Mouse (Mus musculus) urinary bladder, adult 18-20 months (tissue): ENCODE measurements around the gene Cd101.

ENCODE experiments used
- DNase-seq, 2 experiments: peaks; one replicate each; pipeline ENCODE4 v3.0.0; 2022; ENCODE audit warnings: low spot score in 2 of 2, mixed read lengths in 2 of 2

Cd101 gene

DNA sequence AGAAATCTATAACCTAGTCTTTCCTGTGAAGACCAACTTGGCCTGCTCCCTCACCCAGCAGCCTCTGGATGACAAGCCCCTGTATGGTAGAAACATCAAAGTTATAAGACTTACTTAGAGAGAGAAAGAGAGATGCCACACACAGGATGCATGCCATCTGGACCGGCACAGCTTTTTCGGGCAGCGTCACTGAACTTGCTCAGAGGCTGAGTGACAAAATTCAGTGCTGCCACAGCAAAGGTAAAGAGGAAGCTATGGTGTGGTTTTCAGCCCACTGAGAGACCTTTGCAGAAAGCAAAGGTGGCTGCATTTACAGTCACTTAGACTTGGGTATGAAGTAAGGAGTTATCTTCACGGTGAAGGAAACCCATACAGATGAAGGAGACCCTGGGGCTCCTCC, at the start of gene Cd101:
Gene Cd101, minus strand, starts transcription at position 218 of the 400 bp plus-strand sequence.
- DNase-seq: no peak

- DNase-seq: no peak
Measured at GRCm38 (mm10) chr3:101078344-101078743, 49.0 kb upstream of the Cd101 start.

GRCm38 (mm10) chr3:101077710-101078100, 48.3 kb upstream of the Cd101 start:
- DNase-seq: no peak

GRCm38 (mm10) chr3:101076966-101077709, 47.8 kb upstream of the Cd101 start:
- DNase-seq: no peak

GRCm38 (mm10) chr3:101075866-101076265, 46.5 kb upstream of the Cd101 start:
- DNase-seq: no peak

- no peak for DNase-seq
Measured at GRCm38 (mm10) chr3:101073384-101073783, 44.0 kb upstream of the Cd101 start.

DNA sequence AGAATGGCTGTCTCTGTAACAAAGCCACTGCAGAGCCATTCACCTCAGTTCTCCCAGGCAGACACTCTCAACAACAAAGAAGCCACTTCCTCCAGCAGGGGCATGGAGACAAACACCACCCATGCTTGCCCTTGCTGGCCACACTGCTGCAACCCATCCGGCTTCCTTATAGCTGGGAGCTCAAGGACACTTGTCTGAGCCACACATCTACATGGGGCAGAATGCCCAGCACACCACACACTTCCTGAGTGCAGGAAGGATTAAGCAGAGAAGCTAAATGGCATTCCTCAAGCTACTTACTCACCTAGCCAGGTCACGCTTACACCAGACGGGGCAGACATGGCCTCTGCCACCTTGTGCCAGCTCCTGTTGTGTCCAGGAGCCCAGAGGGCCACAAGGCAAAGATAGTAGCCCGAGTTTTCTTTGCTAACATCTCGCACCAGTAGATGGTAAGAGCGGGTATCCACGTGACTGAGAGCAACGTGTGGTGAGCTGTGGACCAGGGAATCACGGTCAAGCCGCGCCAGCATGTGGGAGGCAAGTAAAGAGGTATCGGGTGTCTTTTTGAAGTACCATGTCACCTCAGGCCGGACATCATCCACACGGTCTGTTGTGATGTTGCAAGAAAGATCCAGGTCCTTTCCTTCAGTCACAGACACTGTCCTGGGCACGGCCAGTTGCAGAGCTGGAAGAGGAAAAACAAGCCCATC, 43.3 kb upstream of the Cd101 start:
- no peak for DNase-seq

- no peak for DNase-seq
Measured at GRCm38 (mm10) chr3:101071576-101071975, 42.2 kb upstream of the Cd101 start.

GRCm38 (mm10) chr3:101070796-101071235, 41.5 kb upstream of the Cd101 start:
- DNase-seq: no peak

DNA sequence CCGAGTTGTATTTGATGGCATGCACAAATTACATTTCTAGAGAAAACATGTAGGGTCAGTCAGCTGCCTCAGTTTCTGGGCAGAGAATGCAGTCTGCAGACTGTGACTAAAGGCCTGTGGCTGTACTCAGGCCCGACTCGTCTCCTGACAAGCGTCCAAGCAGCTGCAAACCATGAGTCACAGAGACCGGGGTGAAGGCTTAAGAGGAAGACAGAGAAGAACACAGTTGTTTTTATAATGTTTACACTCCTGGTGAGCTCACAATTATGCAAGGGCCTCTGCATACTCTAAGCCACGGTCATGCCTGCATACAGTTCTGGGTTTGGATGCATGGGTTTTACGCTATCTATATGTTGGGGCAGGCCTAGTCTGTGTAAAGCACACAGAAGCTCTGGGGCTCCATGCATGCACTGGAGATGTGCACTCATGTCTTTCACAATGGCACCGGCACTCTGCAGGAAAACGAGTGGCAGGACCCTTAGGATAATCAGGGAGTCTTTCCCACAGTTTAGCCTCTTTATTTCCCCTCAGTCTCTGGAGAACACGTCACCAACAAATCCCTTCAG, 41.0 kb upstream of the Cd101 start:
- DNase-seq: peak; percentile 31 to 81

- no peak for DNase-seq
Measured at GRCm38 (mm10) chr3:101068701-101069100, 39.3 kb upstream of the Cd101 start.

DNA sequence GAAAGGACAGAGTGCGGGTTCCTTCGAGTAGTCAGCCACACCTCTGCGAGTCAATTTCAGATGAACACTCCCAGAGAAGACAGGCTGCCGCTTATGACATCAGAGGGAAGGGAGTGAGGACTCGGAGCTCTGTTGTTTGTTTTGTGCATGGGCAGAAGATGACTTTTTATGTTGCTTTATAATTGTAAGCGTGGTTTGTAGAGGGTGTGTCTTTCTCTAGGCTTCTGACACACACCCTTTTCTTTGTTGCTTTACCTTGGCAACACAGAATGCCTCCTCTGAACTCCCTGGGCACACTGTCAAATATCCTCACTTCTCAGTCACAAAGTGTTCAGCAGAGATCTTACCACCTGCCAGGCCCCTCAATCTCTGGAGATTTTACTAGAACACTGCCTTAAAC, 36.8 kb upstream of the Cd101 start:
- no peak for DNase-seq

DNA sequence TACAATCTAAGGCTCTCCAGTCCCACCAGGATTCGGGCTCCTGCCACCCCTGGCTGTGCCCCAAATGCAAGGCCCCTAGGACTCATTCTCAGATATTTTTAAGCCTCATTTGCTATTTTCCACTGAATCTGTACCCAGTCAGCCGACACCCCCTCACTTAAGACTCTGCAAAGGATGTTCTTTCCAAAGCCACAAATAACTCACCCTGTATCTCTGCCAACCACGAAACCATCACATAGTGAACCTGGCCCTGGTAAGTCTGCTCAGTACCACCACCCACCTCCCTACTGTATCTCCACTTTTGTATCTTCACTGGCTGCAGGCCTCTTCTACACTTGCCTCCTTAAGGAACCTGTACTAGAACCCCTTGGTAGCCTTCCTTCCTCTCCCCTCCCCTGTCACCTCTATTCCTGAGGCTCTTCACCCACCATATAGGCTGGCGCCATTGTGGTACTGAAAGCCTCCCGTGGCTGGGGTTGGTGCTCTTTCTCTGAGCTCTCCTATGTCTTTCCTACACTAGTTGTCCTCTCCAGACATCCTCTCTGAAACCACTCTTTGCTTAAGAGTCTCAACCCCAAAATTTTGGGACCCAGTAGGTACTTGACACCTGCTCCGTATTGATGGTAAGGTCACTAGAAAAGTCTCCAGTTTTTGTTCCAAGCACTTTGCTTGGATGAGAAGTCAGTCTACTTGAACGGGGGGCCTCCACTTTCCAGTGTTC, 32.7 kb upstream of the Cd101 start:
- DNase-seq: no peak

DNA sequence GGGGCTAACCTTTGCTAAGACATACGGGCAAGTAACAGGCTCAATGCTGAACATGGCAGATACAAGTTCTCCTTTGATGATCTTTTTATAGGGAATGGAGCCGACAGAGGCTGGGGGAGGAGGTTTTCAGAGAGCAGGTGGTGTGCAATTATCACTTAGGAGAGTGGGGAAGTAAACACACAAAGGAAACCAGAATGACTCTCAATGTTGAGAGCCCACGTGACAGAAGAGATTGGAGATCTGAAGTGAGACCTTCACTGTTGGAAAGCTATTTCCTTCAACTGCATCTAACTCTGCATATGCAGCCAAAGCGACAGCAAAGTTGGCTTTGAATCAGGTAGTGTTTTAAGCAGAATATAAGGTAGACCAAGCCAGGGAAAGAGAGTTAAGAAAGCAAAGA, 29.9 kb upstream of the Cd101 start:
- no peak for DNase-seq

GRCm38 (mm10) chr3:101058203-101058602, 28.8 kb upstream of the Cd101 start:
- DNase-seq: no peak

- DNase-seq: no peak
Measured at GRCm38 (mm10) chr3:101055216-101055615, 25.9 kb upstream of the Cd101 start.

DNA sequence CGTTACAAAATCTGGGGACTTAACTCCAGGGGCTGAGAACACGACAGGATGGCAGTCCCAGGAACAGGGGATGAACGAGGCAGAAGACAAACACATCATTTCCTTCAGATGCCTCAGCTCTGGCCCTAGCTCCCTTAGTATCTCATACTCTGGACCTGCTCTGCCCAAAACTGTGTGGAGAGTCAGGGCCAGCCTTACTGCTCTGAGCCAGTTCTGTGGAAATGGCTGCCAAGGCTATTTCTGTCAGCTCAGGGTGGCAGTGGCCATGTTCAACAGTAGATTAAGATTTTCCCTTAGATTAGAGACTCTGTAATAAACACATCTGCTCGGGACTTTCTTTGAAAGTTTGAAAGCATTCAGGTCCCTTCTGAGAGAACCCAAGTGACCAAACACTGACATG, 22.2 kb upstream of the Cd101 start:
- no peak for DNase-seq

DNA sequence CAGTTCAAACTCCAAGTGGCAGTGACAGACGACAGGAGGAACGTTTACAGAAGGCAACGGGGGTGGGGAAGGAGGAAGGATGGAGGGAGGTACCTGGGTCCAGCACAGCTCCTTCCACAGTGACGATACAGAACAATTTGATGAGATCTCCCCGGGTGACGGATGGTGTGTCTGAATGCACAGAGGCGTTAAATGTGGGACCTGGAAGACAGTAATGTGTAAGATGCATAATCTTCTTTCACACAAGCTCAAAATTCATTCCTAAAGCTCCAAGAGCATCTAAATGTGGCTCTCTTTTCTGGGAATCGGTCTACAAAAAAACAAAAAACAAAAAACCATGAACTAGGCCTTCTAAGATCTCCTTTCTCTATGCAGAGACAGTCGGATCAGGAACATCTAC, 20.6 kb upstream of the Cd101 start:
- no peak for DNase-seq

DNA sequence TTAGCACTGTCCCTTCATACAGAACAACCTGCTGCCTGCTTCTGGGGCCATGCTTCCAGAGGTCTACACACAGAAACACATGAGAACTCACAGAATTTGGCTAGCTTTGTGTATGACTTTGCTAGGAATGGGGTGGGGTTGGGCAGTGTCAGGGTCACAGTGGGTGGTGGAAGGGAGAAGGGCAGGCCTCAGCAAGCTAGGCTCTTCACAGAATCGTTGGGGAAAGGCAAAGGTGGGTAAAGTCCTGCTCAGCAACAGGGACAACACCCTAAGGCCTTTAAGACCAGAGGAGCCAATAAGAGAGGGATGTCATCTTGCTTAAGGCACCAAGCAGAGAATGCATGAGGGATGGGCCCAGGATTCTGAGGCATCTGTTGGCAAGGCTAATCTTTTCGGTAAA, 19.4 kb upstream of the Cd101 start:
- no peak for DNase-seq

- DNase-seq: peak; percentile 33 to 78
Measured at GRCm38 (mm10) chr3:101047586-101048275, 18.4 kb upstream of the Cd101 start.

GRCm38 (mm10) chr3:101045431-101045830, 16.1 kb upstream of the Cd101 start:
- peak in 1 of 2 experiments; percentile 17 for DNase-seq

DNA sequence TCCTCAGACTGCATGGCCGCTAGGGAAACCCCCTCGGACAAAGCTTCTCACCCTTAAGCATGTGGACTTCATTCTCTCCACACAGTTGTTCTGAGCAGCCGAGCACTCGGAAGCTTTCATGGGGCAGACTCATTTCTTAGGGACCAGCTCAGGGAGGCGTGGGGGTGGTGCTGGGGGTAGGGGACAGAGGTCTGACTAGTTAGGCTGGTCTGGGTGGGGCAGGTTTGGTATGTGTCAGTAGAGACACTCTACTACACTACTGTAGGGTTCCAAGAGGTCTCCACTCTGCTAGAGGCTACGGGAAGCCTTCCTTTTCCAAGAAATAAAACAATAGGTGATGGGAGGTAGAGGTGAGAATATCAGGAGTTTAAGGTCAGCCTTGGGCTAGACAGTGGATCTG, 15.3 kb upstream of the Cd101 start:
- DNase-seq: no peak
